Mouse (Mus musculus) urinary bladder, postnatal 4 days (tissue): Measurements from ENCODE around the gene Zfp979.
"Not testable (repeated sequence)": the region's sequence is repeated elsewhere in the genome, so short reads cannot be mapped to it uniquely, and the experiment has no call there.

Source experiments
- DNase-seq, 2 experiments: peaks; one replicate each; pipeline ENCODE4 v3.0.0; 2021 to 2022; ENCODE audit warnings: low spot score in 2 of 2

Gene Zfp979

DNA sequence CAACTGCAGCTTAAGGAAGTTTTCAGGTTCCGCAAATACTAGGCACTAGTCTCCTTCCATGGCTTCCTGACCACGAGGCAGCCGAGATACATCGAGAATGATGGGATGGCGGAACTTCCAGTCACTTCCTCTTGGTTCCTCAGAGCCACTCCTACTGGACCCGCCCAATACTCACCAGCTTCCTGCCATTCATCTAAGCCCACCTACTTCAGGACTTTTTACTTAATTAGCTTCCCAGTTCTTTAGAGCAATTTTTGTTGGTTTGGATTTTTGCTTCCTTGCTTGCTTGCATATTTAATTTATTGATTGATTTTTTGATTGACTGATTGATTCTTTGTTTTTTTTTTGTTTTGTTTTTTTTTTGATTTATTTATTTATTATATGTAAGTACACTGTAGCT lies at the start of gene Zfp979:
Gene Zfp979 (minus strand): TSS at position 101 of the 400 bp plus-strand sequence.
- not testable (repeated sequence) for DNase-seq

DNA sequence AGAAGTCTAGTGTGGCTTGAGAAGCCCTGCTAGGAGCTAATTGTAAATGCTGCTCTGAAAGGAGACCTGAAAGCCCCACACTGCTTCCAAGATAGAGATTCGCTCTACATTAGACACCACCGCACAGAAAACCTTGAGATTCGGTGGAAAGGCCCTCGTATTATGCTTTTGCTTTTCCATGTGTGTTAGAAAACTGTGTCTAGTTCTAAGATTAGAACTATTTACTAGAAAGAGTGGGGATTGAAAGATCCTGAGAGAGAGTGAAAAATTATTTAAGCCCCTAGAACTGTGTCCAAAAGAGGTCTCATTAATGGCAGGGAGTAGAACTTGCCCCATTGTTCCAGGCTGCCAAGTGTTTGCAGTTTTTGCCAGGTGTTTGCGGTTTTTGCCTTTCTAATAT lies 12.9 kb upstream of the Zfp979 start:
- DNase-seq, result not testable (repeated sequence)

GRCm38 (mm10) chr4:147647407-147647806 lies 5.1 kb upstream of the Zfp979 start:
- DNase-seq, result not testable (repeated sequence)

- not testable (repeated sequence) for DNase-seq
Observed at GRCm38 (mm10) chr4:147641932-147642331, 381 bp downstream of the Zfp979 start.

- DNase-seq, result not testable (repeated sequence)
Observed at GRCm38 (mm10) chr4:147633818-147634262, 8.5 kb downstream of the Zfp979 start.

GRCm38 (mm10) chr4:147606511-147606910 lies 35.8 kb downstream of the Zfp979 start:
- not testable (repeated sequence) for DNase-seq

DNA sequence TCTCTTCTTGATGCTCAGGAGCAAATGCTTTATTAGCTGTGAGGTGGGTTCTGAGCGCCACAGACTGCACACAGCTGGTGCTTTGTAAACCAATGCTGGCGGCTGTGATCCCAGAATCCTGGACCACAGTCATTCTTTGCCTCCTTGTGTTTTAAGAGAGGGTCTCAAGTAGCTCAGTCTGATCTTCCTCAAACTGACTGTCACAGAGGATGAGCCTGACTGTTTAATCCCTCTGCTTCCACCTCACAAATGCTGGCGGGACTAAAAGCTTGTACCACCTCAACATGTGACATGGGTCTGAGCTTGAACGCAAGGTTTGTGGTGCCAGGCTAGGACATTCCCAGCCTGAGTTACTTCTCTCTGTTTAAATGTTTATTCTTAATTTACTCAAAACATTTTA lies 36.8 kb downstream of the Zfp979 start:
- DNase-seq, result no peak

DNA sequence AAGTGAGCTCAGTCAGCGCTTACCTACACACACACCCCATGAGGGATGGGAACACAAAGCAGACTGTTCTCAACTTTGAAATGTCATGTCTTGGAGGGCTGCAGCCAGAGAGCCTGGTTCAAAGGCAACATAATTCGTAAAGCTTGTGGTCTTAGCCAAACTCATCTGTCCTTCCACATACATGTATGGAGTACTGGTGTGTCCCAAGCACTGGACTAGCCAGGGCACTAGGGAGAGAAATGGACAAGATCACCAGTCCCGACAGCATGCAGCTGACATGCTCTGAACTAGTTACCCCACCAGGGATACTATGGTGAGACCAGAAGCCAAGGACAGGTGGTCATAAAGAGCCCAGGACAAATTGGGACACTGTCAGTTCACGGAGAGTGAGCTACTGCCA lies 38.5 kb downstream of the Zfp979 start:
- DNase-seq, result no peak

DNA sequence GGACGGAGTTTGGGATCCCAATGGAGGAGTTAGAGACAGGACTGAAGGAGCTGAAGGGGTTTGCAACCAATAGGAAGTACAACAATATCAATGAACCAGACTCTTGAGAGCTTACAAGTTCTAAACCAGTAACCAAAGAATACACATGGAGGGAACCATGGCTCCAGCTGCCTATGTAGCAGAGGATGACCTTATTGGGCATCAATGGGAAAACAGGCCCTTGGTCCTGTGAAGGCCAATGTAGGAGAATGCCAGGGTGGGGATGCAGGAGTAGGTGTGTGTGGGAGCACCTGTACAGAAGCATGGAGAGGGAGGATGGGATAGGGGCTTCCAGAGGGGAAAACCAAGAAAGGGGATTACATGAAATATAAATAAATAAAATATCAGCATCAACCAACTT lies 40.4 kb downstream of the Zfp979 start:
- DNase-seq, result no peak

DNA sequence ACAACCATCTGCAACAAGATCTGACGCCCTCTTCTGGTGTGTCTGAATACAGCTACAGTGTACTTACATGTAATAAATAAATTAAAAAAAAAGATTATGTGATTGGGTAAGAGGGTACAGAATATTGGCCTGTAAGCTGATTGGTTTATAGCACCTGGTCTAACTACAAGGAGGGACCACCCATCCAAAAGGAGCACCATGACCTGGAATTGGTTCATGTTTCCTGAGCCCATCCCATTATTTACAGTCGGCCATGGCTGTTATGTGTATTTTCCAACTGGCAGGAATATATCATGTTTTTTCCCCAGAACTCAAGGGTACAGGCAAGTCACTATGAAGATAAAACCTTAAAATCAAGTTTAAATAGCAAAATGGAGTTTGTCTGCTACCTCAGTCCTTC lies 43.5 kb downstream of the Zfp979 start:
- DNase-seq, result no peak

DNA sequence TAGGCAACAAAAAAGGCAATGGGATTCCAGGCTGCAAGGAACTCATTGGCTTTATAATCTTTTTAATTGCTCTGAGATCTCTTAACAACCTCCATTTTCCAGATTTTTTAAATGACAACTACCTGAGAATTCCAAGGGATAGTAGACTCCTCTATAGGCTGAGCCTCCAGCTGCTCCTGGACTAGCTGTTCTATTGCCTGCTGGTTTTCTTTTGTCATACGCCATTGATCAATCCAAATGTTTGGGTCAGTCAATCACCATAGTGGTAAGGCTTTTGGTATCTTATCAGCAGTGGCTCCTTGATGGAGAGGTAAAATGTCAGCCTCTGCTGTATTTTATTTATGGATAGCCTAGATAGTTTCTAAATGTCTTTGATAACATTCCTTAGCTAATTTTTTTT lies 44.6 kb downstream of the Zfp979 start:
- DNase-seq, result no peak

GRCm38 (mm10) chr4:147594630-147595029 lies 47.7 kb downstream of the Zfp979 start:
- DNase-seq, result not testable (repeated sequence)

DNA sequence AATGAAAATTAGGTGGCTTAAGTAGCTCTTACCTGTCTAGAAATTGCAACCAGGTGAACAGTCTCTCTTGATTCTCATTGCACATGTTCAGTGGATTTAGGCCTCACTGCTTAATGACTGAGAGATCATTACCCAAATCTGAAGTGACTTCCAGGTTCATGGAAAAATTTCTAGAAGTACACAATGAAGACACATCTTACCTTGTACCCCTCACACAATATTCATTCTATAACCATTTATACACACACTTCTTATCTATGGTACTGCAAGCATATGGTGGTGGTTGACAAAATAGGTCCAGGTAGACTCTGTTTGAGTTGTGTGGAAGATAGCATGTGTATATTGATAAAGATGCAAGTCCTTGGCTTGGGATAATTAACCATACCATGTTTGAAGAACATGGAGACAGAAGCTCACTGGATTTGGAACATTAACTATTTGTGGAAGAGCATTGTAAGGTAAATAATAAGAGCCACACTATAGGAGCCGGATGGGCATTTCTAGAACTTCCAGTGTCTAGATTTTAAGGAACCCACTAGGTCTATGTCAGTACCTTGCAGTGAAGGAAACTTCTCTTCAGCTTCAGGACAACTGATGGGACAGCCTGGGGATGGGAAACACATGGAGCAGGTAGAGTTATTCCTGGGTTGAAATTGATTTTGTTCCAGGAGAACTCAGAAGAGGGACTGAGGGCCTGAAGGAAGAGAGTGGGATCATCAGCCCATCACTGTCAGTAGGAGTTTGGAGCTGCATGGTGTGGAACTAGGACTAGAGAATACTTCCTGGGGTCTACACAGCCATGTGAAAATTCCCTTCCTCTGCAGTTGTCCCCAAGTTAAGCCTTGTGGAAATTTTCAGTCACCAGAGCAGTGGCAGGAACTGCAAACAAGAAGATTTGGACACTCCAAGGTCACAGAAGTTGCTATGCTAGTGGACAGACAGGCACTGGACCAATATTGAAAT lies 55.5 kb downstream of the Zfp979 start:
- DNase-seq, result no peak

GRCm38 (mm10) chr4:147579371-147579770 lies 62.9 kb downstream of the Zfp979 start:
- not testable (repeated sequence) for DNase-seq

- DNase-seq, result not testable (repeated sequence)
Observed at GRCm38 (mm10) chr4:147571156-147571555, 71.2 kb downstream of the Zfp979 start.

DNA sequence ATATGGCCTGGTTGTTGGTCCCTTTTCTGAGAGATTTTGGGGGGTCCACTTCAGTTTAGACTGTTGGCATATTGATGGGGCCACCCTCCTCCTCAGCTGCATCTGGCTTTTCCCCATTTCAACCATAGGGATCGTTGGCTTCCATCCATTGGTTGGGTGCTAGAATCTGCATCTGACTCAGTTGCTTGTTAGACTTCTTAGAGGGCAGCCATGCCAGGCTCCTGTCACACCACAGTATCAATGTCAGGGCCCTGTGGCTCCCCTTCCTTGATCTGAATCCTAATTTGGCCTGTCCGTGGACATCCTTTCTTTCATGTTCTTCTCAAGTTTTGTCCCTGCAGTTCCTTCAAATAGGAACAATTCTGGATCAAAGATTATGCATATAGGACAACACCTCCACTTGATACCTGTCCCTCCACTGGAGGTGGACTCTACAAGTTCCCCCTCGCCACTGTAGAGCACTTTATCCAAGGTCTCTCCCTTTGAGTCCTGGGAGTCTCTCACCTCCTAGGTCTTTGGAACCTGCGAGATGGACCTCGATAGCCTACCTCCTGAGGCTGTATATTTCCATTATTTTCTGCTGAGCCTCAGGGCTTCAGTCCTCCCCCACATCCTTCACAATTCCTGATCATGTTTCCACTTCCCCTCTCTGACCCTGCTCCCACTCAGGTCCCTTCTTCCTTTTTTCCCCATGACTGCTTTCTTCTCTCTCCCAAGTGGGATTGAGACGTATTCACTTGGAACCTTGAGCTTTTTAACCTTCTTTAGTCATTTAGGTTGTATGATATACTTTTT lies 76.7 kb downstream of the Zfp979 start:
- DNase-seq, result no peak
